Comparison of ENCODE assay signal across 8 mouse cellular contexts in the genomic region with DNA sequence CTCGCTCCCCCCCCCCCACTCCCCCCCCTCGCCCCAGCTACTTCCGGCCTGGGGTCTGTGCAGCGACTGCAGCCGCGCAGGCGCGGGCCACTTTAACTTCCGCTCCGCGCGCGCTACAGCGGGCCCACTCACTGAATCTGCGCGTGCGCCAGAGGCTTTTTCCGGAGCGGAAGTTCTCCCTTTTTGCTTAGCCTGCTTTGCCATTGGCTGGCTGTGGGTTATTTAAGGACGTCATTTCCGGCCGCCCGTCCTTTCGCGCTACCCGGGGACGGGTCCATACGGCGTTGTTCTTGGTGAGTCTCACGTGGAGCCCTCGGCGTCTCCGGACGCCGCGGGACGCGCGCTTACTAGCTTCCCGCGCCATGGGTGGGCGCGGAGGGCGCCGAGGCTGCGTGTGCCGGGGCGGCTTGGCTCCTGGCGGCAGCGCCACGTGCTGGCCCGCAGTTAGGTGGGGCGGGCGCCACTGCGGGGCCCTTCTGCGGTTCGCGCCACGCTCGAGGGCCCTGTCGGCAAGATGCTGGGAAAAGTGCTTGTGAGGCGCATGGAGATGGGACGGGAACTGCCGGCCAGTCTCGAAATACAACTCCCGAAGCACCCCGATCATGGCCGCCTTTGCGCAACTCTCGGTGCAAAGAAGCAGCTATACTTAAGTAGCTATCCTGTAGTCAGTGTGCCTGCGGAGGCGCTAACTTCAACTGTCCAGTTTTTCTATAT. TPM values are rescaled to one million over a fixed set of nuclear protein-coding genes. Genes with fewer than 3 reads are reported as not detected.
DNase-seq lines count a peak whose midpoint lies in the region; ATAC-seq lines count a peak whose summit lies in the region.

Rpsa (plus strand) TSS at position 152 of the 714 bp plus-strand sequence.

- DNase-seq in ES-CJ7 (ENCODE audit: low read depth, low spot score), result peak; percentile 98
- DNase-seq in cerebellum, adult 11 months, result peak; percentile 97
- DNase-seq in forebrain, embryonic 14.5 days (ENCODE audit: low spot score), result peak; percentile 99
- peak; percentile 96 to 97 for DNase-seq in heart, postnatal 14 days
- DNase-seq in layer of hippocampus, adult 11-12 months (ENCODE audit: low spot score), result peak; percentile 96
- peak; percentile 97 for DNase-seq in lung, adult 18-20 months
- DNase-seq in testis, postnatal 14 days (ENCODE audit: low spot score), result peak; percentile 98

- peak within 1 kb of the TSS; percentile 99 for H3K9ac ChIP-seq in forebrain, embryonic 14.5 days (ENCODE audit: low read length)
- peak within 1 kb of the TSS; percentile 98 for H3K9ac ChIP-seq in neural tube, embryonic 15.5 days (replicated peaks)

- H3K27me3 ChIP-seq in forebrain, embryonic 14.5 days (replicated peaks; ENCODE audit: control insufficient read depth, insufficient read depth, low read length), result no peaks in the 10 kb centered on the region
- H3K27me3 ChIP-seq in neural tube, embryonic 15.5 days (replicated peaks), result no peaks in the 10 kb centered on the region

- no peaks in the 10 kb centered on the region for H3K9me3 ChIP-seq in forebrain, embryonic 14.5 days (replicated peaks; ENCODE audit: control insufficient read depth, low read length)
- no peaks in the 10 kb centered on the region for H3K9me3 ChIP-seq in neural tube, embryonic 15.5 days (replicated peaks)

- under 1% methylated on average over 65 of the region's 72 CpGs for WGBS in forebrain, embryonic 14.5 days
- WGBS in neural tube, embryonic 15.5 days, result under 1% methylated on average over 66 of the region's 72 CpGs

- H3K4me2 ChIP-seq in forebrain, embryonic 14.5 days (ENCODE audit: low read length), result peak within 1 kb of the TSS; percentile 65
- peak within 1 kb of the TSS; percentile 85 for H3K4me2 ChIP-seq in neural tube, embryonic 15.5 days

- H3K4me3 ChIP-seq in forebrain, embryonic 14.5 days (ENCODE audit: low read depth, low read length), result peak within 1 kb of the TSS; percentile 97
- peak within 1 kb of the TSS; percentile 100 for H3K4me3 ChIP-seq in neural tube, embryonic 15.5 days (replicated peaks)

- H3K4me1 ChIP-seq in forebrain, embryonic 14.5 days (ENCODE audit: control insufficient read depth, insufficient read depth, low read length), result peaks cover 7% of the 10 kb centered on the region
- H3K4me1 ChIP-seq in neural tube, embryonic 15.5 days, result peaks cover 20% of the 10 kb centered on the region

- ATAC-seq in forebrain, embryonic 14.5 days, result peak; percentile 99
- peak; percentile 96 for ATAC-seq in neural tube, embryonic 15.5 days (ENCODE audit: low FRiP score)

- peak within 1 kb of the TSS; percentile 78 for H3K27ac ChIP-seq in forebrain, embryonic 14.5 days (ENCODE audit: low read depth, low read length)
- H3K27ac ChIP-seq in neural tube, embryonic 15.5 days (replicated peaks), result peak within 1 kb of the TSS; percentile 88

- intact Hi-C loops in heart, postnatal 14 days (cut with DNase I), result loop anchor here (5.0 kb wide), 1 partner anchor 365 kb away; the partner anchor contains the start of gene Eif1b

- H3K36me3 ChIP-seq in forebrain, embryonic 14.5 days (ENCODE audit: control insufficient read depth, insufficient read depth, low read length), result peaks cover 57% of the 10 kb centered on the region
- H3K36me3 ChIP-seq in neural tube, embryonic 15.5 days, result peaks cover 53% of the 10 kb centered on the region

RNA-seq across cellular contexts. Expression of gene Rpsa, which starts in this region (rescaled TPM):
- polyA plus RNA-seq in forebrain, embryonic 14.5 days (2014; fragmentation: Nextera tagmentation; extraction: Ambion mirVana), result 1,255 and 1,755 TPM in 2 replicates
- 100 to 1,000 TPM; 475 to 558 TPM for total RNA-seq in heart, postnatal 14 days (2021)
- polyA plus RNA-seq in neural tube, embryonic 15.5 days (2015; fragmentation: Nextera tagmentation; extraction: Ambion mirVana), result 830 and 1,045 TPM in 2 replicates

Comparison
In these comparisons a context has a peak if more than half of its experiments do, and no peak if none do; other contexts are left out.
1. Peak in every context shown above with its lines: DNase-seq, ATAC-seq, H3K4me3 ChIP-seq and H3K27ac ChIP-seq.